Mouse (Mus musculus) midbrain, embryonic 15.5 days (tissue): ENCODE results near the gene Acox1. TPM values are rescaled to one million over a fixed set of nuclear protein-coding genes. Genes with fewer than 3 reads are reported as not detected.

ENCODE experiments used
- ATAC-seq: fragments of 200-750 bp; cut with Nextera tagmentation; replicated peaks from 2 replicates; pipeline ENCODE4 v1.8.0; 2017; ENCODE audit warnings: moderate TSS enrichment
- H3K27ac ChIP-seq: fragments of 300-500 bp; sonication (generic); 2 replicates; pipeline ENCODE4 v1.5.1; 2015; ENCODE audit warnings: mild to moderate bottlenecking, inconsistent platforms
- H3K27me3 ChIP-seq: fragments of 300-500 bp; sonication (generic); replicated peaks from 2 replicates; pipeline ENCODE4 v1.6.1; 2015; ENCODE audit warnings: inconsistent platforms
- H3K36me3 ChIP-seq: fragments of 300-500 bp; sonication (generic); replicated peaks from 2 replicates; pipeline ENCODE4 v1.6.1; 2015; ENCODE audit warnings: inconsistent platforms
- H3K4me1 ChIP-seq: fragments of 300-500 bp; sonication (generic); 2 replicates; pipeline ENCODE4 v1.6.1; 2015; ENCODE audit warnings: inconsistent platforms
- H3K4me2 ChIP-seq: fragments of 300-500 bp; sonication (generic); 2 replicates; pipeline ENCODE4 v1.6.1; 2015; ENCODE audit warnings: inconsistent platforms, mild to moderate bottlenecking, moderate library complexity
- H3K4me3 ChIP-seq: fragments of 300-500 bp; sonication (generic); 2 replicates; pipeline ENCODE4 v1.5.1; 2015; ENCODE audit warnings: mild to moderate bottlenecking, inconsistent platforms
- H3K9ac ChIP-seq: fragments of 300-500 bp; sonication (generic); 2 replicates; pipeline ENCODE4 v1.6.1; 2015; ENCODE audit warnings: mild to moderate bottlenecking, inconsistent platforms
- H3K9me3 ChIP-seq: fragments of 300-500 bp; sonication (generic); 2 replicates; pipeline ENCODE4 v1.6.1; 2016; ENCODE audit warnings: inconsistent platforms
- WGBS: fragments of 180-500 bp; shearing (Covaris S2); methylation state at CpG from one replicate; pipeline ENCODE4 v1.1.7; 2015; ENCODE audit warnings: mixed read lengths; 5-methylcytosine and 5-hydroxymethylcytosine counted together
- polyA plus RNA-seq: library from polyadenylated mRNA; unstranded; fragments of >200 nt; fragmentation: Nextera tagmentation; extraction: Ambion mirVana; gene quantifications from 2 replicates; pipeline ENCODE4 v1.2.1, GENCODE M21; 2015

Acox1 gene
- polyA plus RNA-seq, 1 experiment from 2014 or later, result 64.0 TPM

- WGBS, result 87% methylated on average over 16 of the region's 16 CpGs
- ATAC-seq, result no peak
These were observed 66.2 kb downstream of the Acox1 start for GRCm38 (mm10) chr11:116132366-116133333.

DNA sequence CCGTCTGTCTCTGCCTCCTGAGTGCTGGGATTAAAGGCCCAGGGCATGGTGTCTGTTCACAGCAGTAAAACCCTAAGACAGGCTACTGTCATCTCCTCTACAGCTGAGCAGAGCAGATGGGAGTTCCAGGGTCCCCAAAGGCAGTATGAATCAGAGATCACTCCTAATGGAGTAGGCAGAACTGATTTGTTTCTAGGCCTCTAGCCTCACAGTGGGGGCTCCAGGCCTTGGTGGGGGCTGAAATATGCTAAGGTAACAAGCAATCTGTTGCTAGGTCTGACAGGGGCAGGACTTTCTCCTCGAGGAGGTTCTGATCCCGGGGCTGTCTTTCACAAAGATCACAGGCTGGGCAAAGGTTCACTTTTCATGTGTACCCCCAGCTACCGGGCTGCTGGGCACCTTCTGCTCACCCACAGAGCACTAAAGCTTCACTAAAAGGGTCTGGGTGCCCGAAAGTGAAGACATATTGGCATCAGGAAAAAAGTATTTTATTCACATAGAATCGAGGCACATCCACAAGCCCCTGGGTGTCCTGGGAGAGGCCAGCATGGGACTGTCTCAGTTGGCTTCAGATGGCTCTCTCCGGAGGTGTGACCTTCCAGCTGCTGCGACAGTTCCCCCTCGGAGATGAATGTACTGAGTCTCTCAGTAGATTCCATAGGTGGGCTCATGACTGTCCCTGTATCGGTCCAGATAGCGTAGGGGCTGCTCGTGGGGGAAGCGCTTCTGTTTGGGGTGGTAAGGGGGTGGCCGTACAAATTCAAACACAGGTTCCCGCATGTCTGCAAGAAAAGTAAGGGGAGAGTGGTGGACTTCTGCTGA lies 67.3 kb downstream of the Acox1 start:
- 84% methylated on average over 15 of the region's 15 CpGs for WGBS
- H3K36me3 ChIP-seq, result peaks cover 5% of the 10 kb centered on the region; the same call in 1 of the 2 replicates
- no peaks in the 10 kb centered on the region for H3K9me3 ChIP-seq
- H3K4me3 ChIP-seq, result peak overlapping the region; percentile 56
- H3K4me1 ChIP-seq, result peaks cover 27% of the 10 kb centered on the region
- ATAC-seq, result no peak
- peak overlapping the region; percentile 69 for H3K9ac ChIP-seq
- H3K27me3 ChIP-seq, result no peaks in the 10 kb centered on the region
- H3K4me2 ChIP-seq, result peak overlapping the region; percentile 62
- H3K27ac ChIP-seq, result peak overlapping the region; percentile 90

More at GRCm38 (mm10) chr11:116132366-116133333, 66.2 kb downstream of the Acox1 start:
- no peak overlapping the region for H3K4me3 ChIP-seq
- no peak overlapping the region for H3K4me2 ChIP-seq
- peaks cover 29% of the 10 kb centered on the region for H3K4me1 ChIP-seq
- no peak overlapping the region for H3K27ac ChIP-seq
- no peak overlapping the region for H3K9ac ChIP-seq
- no peaks in the 10 kb centered on the region for H3K9me3 ChIP-seq
- peaks cover 5% of the 10 kb centered on the region; the same call in 1 of the 2 replicates for H3K36me3 ChIP-seq
- no peaks in the 10 kb centered on the region for H3K27me3 ChIP-seq

GRCm38 (mm10) chr11:116130488-116131205 lies 68.2 kb downstream of the Acox1 start, which contains the start of gene Trim65:
Trim65 (minus strand) TSS chr11:116131128.
- Histone ChIP-seq H3K4me1 (peaks cover 27% of the 10 kb centered on the region), H3K27me3 (no peaks in the 10 kb centered on the region), H3K4me3 (peak within 1 kb of the TSS; percentile 56), H3K9ac (peak within 1 kb of the TSS; percentile 69), H3K9me3 (no peaks in the 10 kb centered on the region), H3K4me2 (peak within 1 kb of the TSS; percentile 62), H3K27ac (peak within 1 kb of the TSS; percentile 90), H3K36me3 (peaks cover 8% of the 10 kb centered on the region; the same call in 1 of the 2 replicates)
- peak; percentile 86 for ATAC-seq
- under 1% methylated on average over 67 of the region's 69 CpGs for WGBS

DNA sequence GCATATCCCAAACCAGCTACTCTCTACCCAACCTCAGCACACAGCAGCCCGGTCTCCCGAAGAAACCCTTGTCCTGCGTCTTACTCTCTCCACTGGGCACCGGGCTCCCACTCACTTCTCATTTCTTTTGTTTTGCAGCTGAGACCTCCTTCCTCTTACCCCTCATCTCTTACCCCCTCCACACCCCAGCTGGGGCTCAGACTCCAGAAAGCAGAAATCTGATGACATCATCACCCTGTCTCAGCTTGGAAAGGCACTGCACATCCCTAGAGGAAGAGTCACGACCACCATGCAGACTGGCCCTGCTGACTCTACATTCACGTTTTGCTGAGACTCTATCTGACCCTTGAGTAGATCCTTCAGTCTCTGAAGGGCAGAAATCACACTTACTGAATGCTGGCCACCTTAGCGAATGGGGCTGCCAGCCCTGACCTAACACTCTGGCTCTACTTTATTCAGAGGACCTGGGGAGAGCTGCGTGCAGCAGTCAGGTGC lies 68.8 kb downstream of the Acox1 start:
- Histone ChIP-seq H3K27ac (peak overlapping the region; percentile 90), H3K27me3 (no peaks in the 10 kb centered on the region), H3K36me3 (peaks cover 12% of the 10 kb centered on the region; the same call in 1 of the 2 replicates), H3K9me3 (no peaks in the 10 kb centered on the region), H3K4me3 (peak overlapping the region; percentile 56), H3K4me1 (peaks cover 27% of the 10 kb centered on the region), H3K4me2 (peak overlapping the region; percentile 62), H3K9ac (peak overlapping the region; percentile 44)
- peak; percentile 38; the same call in 1 of the 2 replicates for ATAC-seq
- 30% methylated on average over 8 of the region's 8 CpGs for WGBS

GRCm38 (mm10) chr11:116129091-116129790 lies 69.6 kb downstream of the Acox1 start:
- Histone ChIP-seq H3K36me3 (peaks cover 11% of the 10 kb centered on the region; the same call in 1 of the 2 replicates), H3K9ac (no peak overlapping the region), H3K9me3 (no peaks in the 10 kb centered on the region), H3K4me2 (no peak overlapping the region), H3K27ac (no peak overlapping the region), H3K4me3 (no peak overlapping the region), H3K27me3 (no peaks in the 10 kb centered on the region), H3K4me1 (peaks cover 27% of the 10 kb centered on the region)
- WGBS, result 82% methylated on average over 9 of the region's 9 CpGs
- ATAC-seq, result no peak

DNA sequence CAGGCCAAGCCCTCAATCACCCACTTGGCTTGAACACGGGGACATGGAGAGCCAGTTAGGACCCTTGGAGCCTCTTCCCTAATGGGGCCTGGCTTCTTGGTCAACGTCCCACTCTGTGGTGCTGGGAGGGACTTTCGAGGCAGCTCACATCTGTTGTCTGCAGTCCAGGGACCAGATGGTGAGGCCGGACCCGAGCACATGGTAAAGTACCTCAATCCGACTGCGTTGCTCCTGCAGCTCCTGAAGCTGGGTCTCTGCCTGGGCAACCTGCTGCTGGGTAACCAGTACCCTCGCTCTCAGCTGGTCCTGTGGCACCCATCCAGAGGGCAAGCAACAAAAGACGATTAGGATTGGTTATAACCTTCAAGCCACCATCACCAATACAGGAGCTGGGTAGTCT lies 70.9 kb downstream of the Acox1 start:
- Histone ChIP-seq H3K4me1 (peaks cover 27% of the 10 kb centered on the region), H3K4me2 (no peak overlapping the region), H3K27me3 (no peaks in the 10 kb centered on the region), H3K9ac (no peak overlapping the region), H3K27ac (no peak overlapping the region), H3K4me3 (no peak overlapping the region), H3K36me3 (peaks cover 7% of the 10 kb centered on the region; the same call in 1 of the 2 replicates), H3K9me3 (no peaks in the 10 kb centered on the region)
- 73% methylated on average over 9 of the region's 9 CpGs for WGBS
- ATAC-seq, result no peak

DNA sequence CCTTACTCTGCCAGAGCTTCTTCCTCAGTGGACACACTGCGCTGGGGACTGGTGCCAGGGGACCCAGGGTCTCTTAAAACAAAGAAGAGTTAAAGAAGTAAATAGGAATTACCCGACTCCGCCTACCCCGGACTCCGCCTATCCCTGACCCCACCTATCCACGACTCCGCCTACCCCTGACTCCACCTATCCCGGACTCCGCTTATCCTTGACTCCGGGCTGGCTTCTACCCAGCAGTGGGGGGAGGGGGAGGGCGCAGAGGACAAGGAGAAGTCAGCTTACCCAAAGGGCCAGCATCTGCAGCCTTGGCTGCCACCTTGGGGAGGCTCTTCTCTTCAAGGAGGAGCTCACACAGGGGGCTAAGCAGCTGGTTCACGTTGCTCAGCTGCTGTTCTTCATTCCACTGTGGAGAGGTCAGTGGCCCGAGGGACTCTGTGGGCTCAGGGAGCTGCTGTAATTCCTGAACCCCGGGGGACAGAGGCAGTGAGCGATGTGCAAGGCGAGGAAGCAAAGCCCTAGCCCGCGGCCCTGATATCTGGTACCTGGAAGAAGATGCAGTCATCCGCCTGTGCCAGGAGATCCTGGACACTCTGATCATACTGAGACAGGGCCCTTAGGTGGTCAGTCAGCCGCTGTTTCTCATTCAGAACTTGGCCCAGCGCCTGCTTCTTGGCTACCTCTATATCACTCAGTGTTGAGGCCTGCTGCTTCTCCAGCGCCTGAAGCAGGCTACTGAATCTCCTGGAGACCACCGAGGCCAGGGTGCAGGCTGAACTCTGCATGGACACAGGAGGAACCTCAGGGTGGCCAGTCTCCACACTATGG lies 71.5 kb downstream of the Acox1 start, which contains the start of gene Trim47:
TSS of gene Trim47 (minus strand) at position 55 of the 825 bp plus-strand sequence.
- H3K4me2 ChIP-seq, result no peak within 1 kb of the TSS
- peaks cover 27% of the 10 kb centered on the region for H3K4me1 ChIP-seq
- no peak within 1 kb of the TSS for H3K9ac ChIP-seq
- 28% methylated on average over 23 of the region's 23 CpGs for WGBS
- no peaks in the 10 kb centered on the region for H3K27me3 ChIP-seq
- H3K36me3 ChIP-seq, result peaks cover 7% of the 10 kb centered on the region; the same call in 1 of the 2 replicates
- no peaks in the 10 kb centered on the region for H3K9me3 ChIP-seq
- H3K4me3 ChIP-seq, result no peak within 1 kb of the TSS
- no peak for ATAC-seq
- no peak within 1 kb of the TSS for H3K27ac ChIP-seq

- no peaks in the 10 kb centered on the region for H3K9me3 ChIP-seq
- no peak overlapping the region for H3K27ac ChIP-seq
- H3K4me3 ChIP-seq, result no peak overlapping the region
- ATAC-seq, result no peak
- no peaks in the 10 kb centered on the region for H3K27me3 ChIP-seq
- no peak overlapping the region for H3K9ac ChIP-seq
- WGBS, result 94% methylated on average over 15 of the region's 15 CpGs
- no peak overlapping the region for H3K4me2 ChIP-seq
- peaks cover 20% of the 10 kb centered on the region for H3K4me1 ChIP-seq
- peaks cover 7% of the 10 kb centered on the region; the same call in 1 of the 2 replicates for H3K36me3 ChIP-seq
These were observed 72.6 kb downstream of the Acox1 start for GRCm38 (mm10) chr11:116126261-116126660.
